Mouse (Mus musculus) neural tube, embryonic 13.5 days (tissue): ENCODE results near the gene Creb1. TPM values are rescaled to one million over a fixed set of nuclear protein-coding genes. Genes with fewer than 3 reads are reported as not detected.

Source experiments
- ATAC-seq: fragments of 200-750 bp; cut with Nextera tagmentation; 2 replicates; pipeline ENCODE4 v1.8.0; 2017; ENCODE audit warnings: low read depth, mild to moderate bottlenecking, moderate TSS enrichment, moderate library complexity
- H3K27ac ChIP-seq: fragments of 300-500 bp; sonication (generic); replicated peaks from 2 replicates; pipeline ENCODE4 v1.5.1; 2015; ENCODE audit warnings: moderate library complexity, mild to moderate bottlenecking, inconsistent platforms
- H3K27me3 ChIP-seq: fragments of 300-500 bp; sonication (generic); 2 replicates; pipeline ENCODE4 v1.6.1; 2015; ENCODE audit warnings: mild to moderate bottlenecking, inconsistent platforms
- H3K36me3 ChIP-seq: fragments of 300-500 bp; sonication (generic); 2 replicates; pipeline ENCODE4 v1.6.1; 2015; ENCODE audit warnings: mild to moderate bottlenecking, inconsistent platforms
- H3K4me1 ChIP-seq: fragments of 300-500 bp; sonication (generic); replicated peaks from 2 replicates; pipeline ENCODE4 v1.6.1; 2015; ENCODE audit warnings: inconsistent platforms
- H3K4me2 ChIP-seq: fragments of 300-500 bp; sonication (generic); 2 replicates; pipeline ENCODE4 v1.6.1; 2015; ENCODE audit warnings: inconsistent platforms, mild to moderate bottlenecking, moderate library complexity
- H3K4me3 ChIP-seq: fragments of 300-500 bp; sonication (generic); 2 replicates; pipeline ENCODE4 v1.5.1; 2015; ENCODE audit warnings: mild to moderate bottlenecking, inconsistent platforms
- H3K9ac ChIP-seq: fragments of 300-500 bp; sonication (generic); 2 replicates; pipeline ENCODE4 v1.6.1; 2015; ENCODE audit warnings: moderate library complexity, mild to moderate bottlenecking, inconsistent platforms
- H3K9me3 ChIP-seq: fragments of 300-500 bp; sonication (generic); 2 replicates; pipeline ENCODE4 v1.6.1; 2016; ENCODE audit warnings: inconsistent platforms
- WGBS: fragments of 180-500 bp; shearing (Covaris S2); methylation state at CpG from one replicate; pipeline ENCODE4 v1.1.7; 2015; 5-methylcytosine and 5-hydroxymethylcytosine counted together
- polyA plus RNA-seq: library from polyadenylated mRNA; unstranded; fragments of >200 nt; fragmentation: Nextera tagmentation; extraction: Ambion mirVana; gene quantifications from 2 replicates; pipeline ENCODE4 v1.2.1, GENCODE M21; 2015

Creb1 gene
- polyA plus RNA-seq, 1 experiment from 2014 or later: 32.0 TPM

DNA sequence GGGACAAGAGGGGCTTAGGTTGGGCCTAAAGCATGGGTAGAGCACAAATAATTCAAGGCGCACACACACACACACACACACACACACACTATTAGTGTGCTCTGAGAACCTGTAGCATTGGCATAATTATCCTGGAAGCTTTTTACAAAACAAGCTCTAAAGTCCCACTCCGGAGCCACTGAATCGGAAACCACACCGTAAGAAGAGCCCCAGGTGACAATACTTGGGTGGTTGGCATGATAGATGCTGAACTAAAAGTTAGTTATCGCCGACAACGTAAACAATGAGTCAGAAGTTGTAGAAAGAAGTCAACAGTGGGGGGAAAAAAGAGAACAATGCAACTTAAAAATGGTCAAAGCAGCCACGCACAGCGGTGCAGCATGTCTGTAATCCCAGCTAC lies 81.9 kb downstream of the Creb1 start:
- Histone ChIP-seq H3K9ac (no peak overlapping the region), H3K27ac (no peak overlapping the region), H3K27me3 (no peaks in the 10 kb centered on the region), H3K4me3 (no peak overlapping the region), H3K9me3 (no peaks in the 10 kb centered on the region), H3K36me3 (peaks cover 24% of the 10 kb centered on the region), H3K4me1 (peaks cover 24% of the 10 kb centered on the region), H3K4me2 (no peak overlapping the region)
- 92% methylated on average over 9 of the region's 9 CpGs for WGBS
- no peak for ATAC-seq

DNA sequence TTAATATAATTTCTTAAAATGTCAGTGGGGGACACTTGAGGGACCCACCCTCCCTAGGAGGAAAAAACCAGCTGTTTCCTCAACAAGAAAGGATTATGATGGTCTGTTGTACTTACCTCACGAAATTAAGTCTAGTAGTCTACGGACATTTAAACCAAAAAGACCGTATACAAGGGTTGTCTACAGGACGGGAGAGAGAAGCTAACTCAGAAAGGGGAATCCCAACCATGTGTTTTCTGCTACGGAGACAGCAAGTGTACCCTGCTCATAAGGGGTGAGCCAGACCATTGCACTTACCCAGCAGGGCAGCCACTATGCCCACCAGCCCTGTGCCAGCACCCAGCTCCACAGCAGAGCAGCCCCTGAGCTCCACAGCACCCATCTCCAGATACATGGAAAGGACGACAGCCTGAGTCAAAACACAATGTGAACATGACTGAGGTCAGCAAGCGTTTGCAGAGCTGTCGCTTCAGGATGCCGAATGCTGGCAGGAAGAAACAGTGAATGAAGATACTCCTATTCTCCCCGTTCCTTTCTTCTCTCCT lies 82.4 kb downstream of the Creb1 start:
- Histone ChIP-seq H3K4me2 (no peak overlapping the region), H3K36me3 (peaks cover 19% of the 10 kb centered on the region), H3K4me1 (peaks cover 24% of the 10 kb centered on the region), H3K27me3 (no peaks in the 10 kb centered on the region), H3K9ac (no peak overlapping the region), H3K4me3 (no peak overlapping the region), H3K9me3 (no peaks in the 10 kb centered on the region), H3K27ac (no peak overlapping the region)
- no peak for ATAC-seq
- 84% methylated on average over 10 of the region's 10 CpGs for WGBS

DNA sequence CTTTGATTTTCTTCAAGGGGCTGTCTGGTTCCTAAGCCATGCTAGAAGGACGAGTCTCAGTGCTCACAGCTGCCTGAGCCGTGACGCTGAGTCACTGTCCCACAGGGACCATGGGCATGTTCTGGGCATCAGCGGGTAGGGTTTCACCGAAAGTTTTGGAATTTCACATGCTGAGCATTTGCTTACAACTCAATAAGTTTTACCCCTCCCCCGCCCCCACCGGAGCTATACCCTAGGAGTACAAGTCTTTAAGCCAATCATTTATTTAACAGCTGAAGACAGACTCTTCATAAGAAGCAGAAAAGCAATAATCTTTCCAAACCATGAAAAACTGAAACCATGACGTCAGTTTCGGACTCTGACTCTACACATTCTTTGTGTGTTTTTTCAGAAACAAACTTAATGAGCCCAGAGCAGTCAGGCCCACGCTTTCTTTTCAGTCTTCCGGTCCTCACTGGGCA lies 83.1 kb downstream of the Creb1 start:
- Histone ChIP-seq H3K9ac (no peak overlapping the region), H3K9me3 (no peaks in the 10 kb centered on the region), H3K4me1 (peaks cover 24% of the 10 kb centered on the region), H3K27me3 (no peaks in the 10 kb centered on the region), H3K27ac (no peak overlapping the region), H3K4me3 (no peak overlapping the region), H3K36me3 (peaks cover 15% of the 10 kb centered on the region), H3K4me2 (peak overlapping the region; percentile 73; the same call in 1 of the 2 replicates)
- no peak for ATAC-seq
- WGBS: 87% methylated on average over 11 of the region's 11 CpGs

DNA sequence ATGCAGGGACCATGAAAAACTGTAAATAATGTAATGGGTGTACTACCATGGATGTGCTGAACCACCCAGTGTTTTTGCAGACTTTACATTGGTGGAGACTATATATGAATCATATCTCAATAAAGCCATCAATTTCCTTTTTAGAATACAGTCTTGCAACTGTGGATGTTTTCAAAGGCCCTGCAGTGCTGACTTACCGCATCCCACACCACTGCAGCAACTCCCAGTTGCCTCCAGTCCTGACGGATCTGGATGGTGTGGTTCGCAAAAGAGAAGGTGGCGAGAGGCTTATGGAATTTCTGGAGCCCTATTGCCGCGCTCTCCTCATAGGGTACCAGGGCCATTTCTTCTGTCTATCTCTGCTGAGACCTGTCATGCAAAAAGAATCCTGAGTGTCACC lies 83.6 kb downstream of the Creb1 start:
- H3K9me3 ChIP-seq: no peaks in the 10 kb centered on the region
- ATAC-seq: no peak
- H3K4me3 ChIP-seq: peak overlapping the region; percentile 85
- WGBS: 67% methylated on average over 6 of the region's 6 CpGs
- peak overlapping the region; percentile 73 for H3K4me2 ChIP-seq
- H3K36me3 ChIP-seq: peaks cover 15% of the 10 kb centered on the region
- H3K9ac ChIP-seq: peak overlapping the region; percentile 96
- H3K27ac ChIP-seq: no peak overlapping the region
- H3K27me3 ChIP-seq: no peaks in the 10 kb centered on the region
- peaks cover 24% of the 10 kb centered on the region for H3K4me1 ChIP-seq

DNA sequence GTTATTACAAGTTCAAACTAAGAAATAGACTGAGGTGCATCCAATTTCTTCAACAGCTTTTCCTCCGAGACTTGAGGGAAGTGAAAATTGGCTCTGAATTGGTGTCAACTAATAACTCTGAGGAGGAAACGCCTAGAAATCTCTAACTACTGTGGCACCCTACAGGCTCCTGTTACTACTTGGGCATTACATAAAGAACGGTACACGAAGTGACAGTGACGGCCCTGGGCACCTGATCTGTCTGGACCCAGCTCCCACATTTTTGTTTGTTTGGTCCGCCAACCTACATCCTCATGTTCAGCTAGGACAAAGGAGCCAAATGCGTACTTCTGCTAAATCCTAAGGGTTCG lies 84.1 kb downstream of the Creb1 start:
- peak overlapping the region; percentile 96 for H3K9ac ChIP-seq
- ATAC-seq: peak; percentile 52
- 6% methylated on average over 8 of the region's 8 CpGs for WGBS

DNA sequence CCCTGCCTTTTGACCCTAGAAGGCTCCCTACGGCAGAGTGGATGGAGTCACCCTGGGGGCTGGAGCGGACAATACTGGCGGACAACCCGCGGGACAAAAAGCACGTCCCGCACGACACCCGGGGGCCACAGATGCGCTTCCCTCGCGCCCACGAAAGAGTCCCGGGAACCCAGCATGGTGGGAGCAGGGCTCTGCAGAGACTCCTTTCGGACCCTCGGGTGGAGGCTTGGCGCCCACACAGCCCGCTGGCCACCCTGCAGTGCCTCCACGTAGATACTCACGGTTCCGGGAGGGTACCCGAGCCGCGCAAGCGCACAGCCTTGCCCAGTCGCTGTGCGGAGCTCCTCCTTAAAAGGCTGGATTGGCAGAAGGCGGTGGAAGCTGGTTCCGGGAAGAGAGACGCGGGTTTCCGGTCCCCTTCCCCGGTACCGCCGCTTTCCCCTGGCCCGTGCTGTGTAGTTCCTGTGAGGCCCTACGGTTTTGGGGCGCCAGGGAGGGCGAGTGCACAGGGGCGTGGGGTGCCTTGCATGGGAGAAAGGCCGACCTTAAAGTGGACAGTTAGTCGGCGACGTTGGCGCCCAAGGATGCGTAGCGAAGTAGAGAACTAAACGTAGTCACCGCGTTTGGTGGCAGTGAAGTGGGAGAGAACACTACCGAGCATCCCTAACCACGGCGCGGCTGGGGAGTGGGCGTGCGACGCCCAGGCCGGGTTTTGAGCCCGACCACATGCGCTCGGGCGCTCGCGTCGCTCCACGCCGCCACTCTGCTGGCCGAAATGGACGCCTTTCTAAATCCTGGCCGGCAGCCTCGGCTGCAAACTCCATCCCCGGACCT lies 84.7 kb downstream of the Creb1 start, which contains the start of gene Mettl21a:
Mettl21a (minus strand) TSS at position 362 of the 834 bp plus-strand sequence.
- peak; percentile 97 for ATAC-seq
- Histone ChIP-seq H3K4me3 (peak within 1 kb of the TSS; percentile 85), H3K9me3 (no peaks in the 10 kb centered on the region), H3K4me2 (peak within 1 kb of the TSS; percentile 73), H3K4me1 (peaks cover 24% of the 10 kb centered on the region), H3K9ac (peak within 1 kb of the TSS; percentile 96), H3K27me3 (no peaks in the 10 kb centered on the region), H3K36me3 (peaks cover 14% of the 10 kb centered on the region), H3K27ac (peak within 1 kb of the TSS; percentile 98)
- WGBS: under 1% methylated on average over 72 of the region's 72 CpGs

More for the DNA sequence above, 84.1 kb downstream of the Creb1 start:
- peaks cover 15% of the 10 kb centered on the region for H3K36me3 ChIP-seq
- no peaks in the 10 kb centered on the region for H3K9me3 ChIP-seq
- peaks cover 24% of the 10 kb centered on the region for H3K4me1 ChIP-seq
- H3K27ac ChIP-seq: peak overlapping the region; percentile 98
- H3K4me3 ChIP-seq: peak overlapping the region; percentile 85
- peak overlapping the region; percentile 73 for H3K4me2 ChIP-seq
- H3K27me3 ChIP-seq: no peaks in the 10 kb centered on the region

DNA sequence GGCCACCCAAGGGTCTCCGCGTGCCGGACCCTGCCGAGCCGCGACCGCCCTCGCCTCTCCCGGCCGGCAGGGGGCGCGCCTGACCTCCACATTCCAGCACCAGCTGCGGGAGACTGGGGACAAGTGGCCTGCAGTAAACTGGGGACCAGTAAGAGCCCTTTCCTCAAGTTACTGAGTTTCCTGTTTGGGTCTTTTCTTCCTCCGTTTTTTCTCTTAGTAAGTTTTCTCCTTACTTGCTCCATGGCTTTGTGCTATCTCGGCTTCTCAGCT lies 85.2 kb downstream of the Creb1 start:
- ATAC-seq: peak; percentile 86
- Histone ChIP-seq H3K27ac (peak overlapping the region; percentile 98), H3K4me2 (peak overlapping the region; percentile 73), H3K4me3 (peak overlapping the region; percentile 85), H3K9me3 (no peaks in the 10 kb centered on the region), H3K4me1 (peaks cover 24% of the 10 kb centered on the region), H3K36me3 (peaks cover 9% of the 10 kb centered on the region; the same call in 1 of the 2 replicates), H3K9ac (peak overlapping the region; percentile 96), H3K27me3 (no peaks in the 10 kb centered on the region)
- under 1% methylated on average over 15 of the region's 15 CpGs for WGBS

DNA sequence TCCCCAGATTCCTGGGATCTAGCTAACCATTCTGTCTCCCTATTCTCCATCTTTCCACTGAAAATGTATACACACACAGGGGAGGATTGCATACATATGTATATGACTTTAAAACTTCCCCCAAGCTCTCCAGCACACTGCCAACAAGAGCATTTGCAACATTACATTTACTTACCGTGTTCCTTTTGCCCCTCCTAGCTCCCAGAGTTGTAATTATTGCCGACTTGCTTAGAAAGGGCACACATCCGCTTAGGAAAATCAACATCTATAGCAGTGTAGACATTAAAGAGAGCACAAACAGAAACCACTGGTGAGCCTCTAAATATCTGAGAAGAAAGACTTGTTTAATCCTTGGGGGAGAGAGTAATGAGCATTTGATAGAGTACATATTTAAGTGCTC lies 85.8 kb downstream of the Creb1 start:
- WGBS: 75% methylated on average over 3 of the region's 3 CpGs
- ATAC-seq: no peak
- Histone ChIP-seq H3K36me3 (peaks cover 5% of the 10 kb centered on the region; the same call in 1 of the 2 replicates), H3K4me1 (peaks cover 24% of the 10 kb centered on the region), H3K9me3 (no peaks in the 10 kb centered on the region), H3K9ac (peak overlapping the region; percentile 96), H3K4me2 (peak overlapping the region; percentile 73), H3K27me3 (no peaks in the 10 kb centered on the region), H3K4me3 (peak overlapping the region; percentile 85), H3K27ac (0 out of 2 replicates have a peak overlapping the region, but pooled peaks have one; percentile 98)

DNA sequence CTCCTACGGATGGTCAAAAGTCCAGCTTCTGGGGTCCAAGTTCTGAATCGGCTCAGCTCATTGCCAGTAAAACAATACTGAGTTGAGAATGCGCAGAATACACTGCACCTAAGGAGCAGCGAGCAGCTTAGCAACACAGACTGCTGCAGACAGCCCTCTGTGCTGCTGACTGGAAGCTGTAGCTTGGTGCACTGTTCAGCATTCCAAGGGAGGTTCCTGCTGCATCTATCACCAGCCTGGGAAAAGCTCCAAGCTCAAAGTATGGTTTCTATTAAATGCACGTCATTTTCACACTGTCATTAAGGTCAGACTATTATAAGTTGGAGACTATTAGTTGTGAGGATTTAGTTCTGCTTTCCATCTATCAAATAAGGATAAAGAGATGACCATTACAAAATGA lies 88.7 kb downstream of the Creb1 start:
- Histone ChIP-seq H3K27ac (no peak overlapping the region), H3K9me3 (no peaks in the 10 kb centered on the region), H3K4me1 (peaks cover 21% of the 10 kb centered on the region), H3K4me3 (no peak overlapping the region), H3K27me3 (no peaks in the 10 kb centered on the region), H3K9ac (no peak overlapping the region), H3K36me3 (no peaks in the 10 kb centered on the region), H3K4me2 (no peak overlapping the region)
- WGBS: 82% methylated on average over 5 of the region's 5 CpGs
- ATAC-seq: no peak

DNA sequence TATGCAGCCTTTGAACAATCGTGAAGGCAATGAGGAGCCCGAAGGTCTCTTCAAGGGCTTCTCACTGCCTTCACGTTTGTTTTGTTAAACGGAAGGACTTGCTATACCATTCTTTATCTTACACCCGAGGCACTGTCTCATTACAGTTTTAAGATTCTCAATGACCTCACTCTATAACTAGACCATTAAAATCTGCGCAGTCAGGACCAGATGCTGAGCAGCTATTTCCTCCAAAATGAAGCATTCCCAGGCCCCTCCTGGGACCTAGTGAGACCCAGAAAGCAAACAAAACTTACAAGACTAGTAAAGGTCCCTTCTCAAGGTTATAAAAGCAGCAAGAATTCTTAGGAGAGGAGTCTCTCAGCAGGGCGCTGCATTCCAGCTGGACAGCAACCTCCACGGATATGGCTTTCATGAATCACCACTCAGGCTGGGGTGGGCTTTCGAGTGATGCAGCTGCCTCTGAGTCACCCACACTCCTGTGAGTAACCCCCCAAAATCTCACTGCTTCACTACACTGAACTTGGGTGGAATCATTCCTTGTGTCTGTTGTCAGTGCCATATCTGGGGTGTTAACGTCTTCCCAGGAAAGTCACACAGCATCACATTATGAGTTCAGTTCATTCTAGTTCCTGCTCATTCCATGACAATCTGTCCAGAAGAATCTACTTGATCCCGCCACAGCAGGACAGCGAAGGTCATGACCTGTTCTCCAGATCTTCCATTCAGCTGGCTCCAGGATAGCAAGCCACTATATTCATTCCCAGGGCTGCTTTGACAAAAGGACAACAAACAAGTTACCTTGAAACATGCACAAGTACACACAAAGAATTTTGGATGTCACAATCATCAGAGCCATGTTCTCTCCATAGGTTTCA lies 91.4 kb downstream of the Creb1 start:
- Histone ChIP-seq H3K9ac (no peak overlapping the region), H3K36me3 (no peaks in the 10 kb centered on the region), H3K4me2 (no peak overlapping the region), H3K4me3 (no peak overlapping the region), H3K27ac (no peak overlapping the region), H3K4me1 (peaks cover 7% of the 10 kb centered on the region), H3K9me3 (no peaks in the 10 kb centered on the region), H3K27me3 (no peaks in the 10 kb centered on the region)
- 51% methylated on average over 12 of the region's 12 CpGs for WGBS
- ATAC-seq: no peak

DNA sequence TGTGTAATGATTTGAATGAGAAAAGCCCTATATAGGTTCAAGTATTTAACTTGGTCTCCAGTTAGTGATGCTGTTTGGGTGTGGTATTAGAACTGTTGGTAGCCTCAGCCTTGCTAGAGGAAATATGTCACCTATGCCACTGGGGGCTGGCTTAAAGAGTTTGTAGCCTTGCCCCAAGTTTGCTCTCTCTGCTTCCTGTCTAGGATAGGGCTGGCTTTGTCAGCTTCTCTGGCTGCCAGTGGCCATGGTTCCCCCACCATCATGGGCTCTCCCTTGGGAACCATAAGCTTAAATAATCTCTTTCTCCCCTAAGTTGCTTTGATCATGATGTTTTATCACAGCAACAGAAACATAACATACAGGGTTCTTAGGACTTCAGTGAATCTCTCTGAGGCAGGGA lies 92.8 kb downstream of the Creb1 start:
- Histone ChIP-seq H3K9me3 (no peaks in the 10 kb centered on the region), H3K27ac (no peak overlapping the region), H3K4me1 (peaks cover 7% of the 10 kb centered on the region), H3K9ac (no peak overlapping the region), H3K36me3 (no peaks in the 10 kb centered on the region), H3K4me2 (no peak overlapping the region), H3K27me3 (no peaks in the 10 kb centered on the region), H3K4me3 (no peak overlapping the region)
- no peak for ATAC-seq

DNA sequence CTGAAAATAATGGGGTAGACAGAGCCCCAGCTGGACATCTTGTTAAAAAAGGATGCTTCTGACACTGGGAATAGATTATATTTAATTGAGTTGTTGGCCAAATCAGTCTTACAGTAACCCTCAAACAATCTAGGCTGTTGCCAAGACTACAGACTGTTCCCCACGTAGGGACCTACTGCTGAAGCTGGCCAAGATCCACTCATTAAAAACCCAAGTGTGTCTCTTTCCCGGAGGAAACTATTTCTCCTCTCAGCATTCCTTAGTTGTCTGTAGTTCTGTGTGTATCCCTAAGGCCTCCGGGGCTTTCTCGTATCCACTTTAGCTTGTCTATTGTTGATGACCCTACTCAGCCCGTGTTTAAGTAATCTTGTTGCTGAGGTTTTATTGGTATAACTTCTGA lies 99.1 kb downstream of the Creb1 start:
- no peak overlapping the region for H3K4me3 ChIP-seq
- H3K36me3 ChIP-seq: no peaks in the 10 kb centered on the region
- no peaks in the 10 kb centered on the region for H3K9me3 ChIP-seq
- no peak overlapping the region for H3K9ac ChIP-seq
- H3K27ac ChIP-seq: no peak overlapping the region
- ATAC-seq: no peak
- H3K27me3 ChIP-seq: no peaks in the 10 kb centered on the region
- WGBS: 67% methylated on average over 5 of the region's 5 CpGs
- no peak overlapping the region for H3K4me2 ChIP-seq
- no peaks in the 10 kb centered on the region for H3K4me1 ChIP-seq
